ENCODE assay signal across 31 mouse cellular contexts in the genomic region with DNA sequence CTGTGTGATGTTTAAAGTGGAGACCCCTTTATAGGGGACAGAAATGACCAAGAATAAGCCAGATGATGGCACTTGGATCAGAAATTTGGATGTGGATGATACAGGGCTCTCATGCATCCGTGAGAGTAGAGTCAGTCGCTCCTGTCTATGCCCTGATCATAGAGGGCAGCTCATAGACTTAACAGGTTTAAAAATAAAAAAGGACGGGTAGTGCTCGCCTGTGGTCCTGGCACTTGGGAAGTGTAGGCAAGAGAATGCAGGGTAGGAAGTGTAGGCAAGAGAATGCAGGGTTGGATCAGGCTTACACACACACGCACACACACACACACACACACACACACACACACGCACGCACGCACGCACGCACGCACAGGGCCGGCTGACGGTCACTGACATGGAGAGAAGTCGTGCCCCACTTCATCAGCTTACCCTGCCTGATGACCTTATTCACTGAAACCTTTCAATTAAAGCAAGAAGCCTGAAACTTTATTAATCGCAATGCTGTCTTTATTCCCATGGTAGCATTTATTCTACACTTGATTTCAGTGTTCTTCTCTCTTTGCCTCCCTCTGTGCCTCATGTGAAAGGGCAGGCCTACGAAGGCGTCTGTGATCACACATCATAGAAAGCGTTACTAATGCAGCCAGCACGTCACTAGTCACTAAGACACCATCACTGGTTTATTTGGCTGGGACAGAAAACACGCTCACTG. TPM values are rescaled to one million over a fixed set of nuclear protein-coding genes. Genes with fewer than 3 reads are reported as not detected.
DNase-seq lines count a peak whose midpoint lies in the region; ATAC-seq lines count a peak whose summit lies in the region.
"Had no signal": no experiment of that assay in that cellular context is flagged by ENCODE, and none has a peak within 500 bp of the region (broad histone marks: within the 10 kb centered on the region; RNA-seq: fewer than 3 reads in every experiment).

No protein-coding gene starts in this region.

- peaks cover 27% of the 10 kb centered on the region for H3K4me1 ChIP-seq in heart, embryonic 11.5 days (ENCODE audit: control insufficient read depth, insufficient read depth, low read length)
- no peaks in the 10 kb centered on the region for H3K4me1 ChIP-seq in intestine, embryonic 14.5 days (replicated peaks; ENCODE audit: control insufficient read depth, insufficient read depth, low read length)
- H3K4me1 ChIP-seq in intestine, embryonic 15.5 days (replicated peaks) = no peaks in the 10 kb centered on the region
- H3K4me1 ChIP-seq in heart, embryonic 16.5 days (ENCODE audit: control insufficient read depth, insufficient read depth, low read length) = peaks cover 10% of the 10 kb centered on the region
- H3K4me1 ChIP-seq in midbrain, embryonic 14.5 days (ENCODE audit: control insufficient read depth, insufficient read depth, low read length) = no peaks in the 10 kb centered on the region
- no peaks in the 10 kb centered on the region; the same call in 1 of the 2 replicates for H3K4me1 ChIP-seq in forebrain, embryonic 12.5 days
- H3K4me1 ChIP-seq: embryonic facial prominence, embryonic 15.5 days; forebrain, embryonic 13.5 days; kidney, embryonic 15.5 days; liver, embryonic 15.5 days; neural tube, embryonic 12.5 days had no signal

- 0 out of 2 replicates have a peak, but pooled peaks cover 3% of the 10 kb centered on the region for H3K36me3 ChIP-seq in heart, embryonic 11.5 days (ENCODE audit: control insufficient read depth, insufficient read depth, low read length)
- H3K36me3 ChIP-seq in intestine, embryonic 14.5 days (ENCODE audit: control insufficient read depth, insufficient read depth, low read length) = peaks cover 16% of the 10 kb centered on the region
- peaks cover 3% of the 10 kb centered on the region; the same call in 1 of the 2 replicates for H3K36me3 ChIP-seq in intestine, embryonic 15.5 days
- H3K36me3 ChIP-seq in heart, embryonic 16.5 days (ENCODE audit: control insufficient read depth, insufficient read depth) = peaks cover 7% of the 10 kb centered on the region
- peaks cover 19% of the 10 kb centered on the region for H3K36me3 ChIP-seq in midbrain, embryonic 14.5 days (ENCODE audit: control insufficient read depth, insufficient read depth, low read length)
- H3K36me3 ChIP-seq in forebrain, embryonic 12.5 days (replicated peaks) = peaks cover 15% of the 10 kb centered on the region

- H3K9me3 ChIP-seq in heart, embryonic 11.5 days (replicated peaks; ENCODE audit: control insufficient read depth, low read length) = no peaks in the 10 kb centered on the region
- H3K9me3 ChIP-seq in intestine, embryonic 14.5 days (ENCODE audit: control insufficient read depth, low read length) = no peaks in the 10 kb centered on the region
- no peaks in the 10 kb centered on the region for H3K9me3 ChIP-seq in intestine, embryonic 15.5 days
- H3K9me3 ChIP-seq in heart, embryonic 16.5 days (replicated peaks; ENCODE audit: control insufficient read depth, low read length) = no peaks in the 10 kb centered on the region
- no peaks in the 10 kb centered on the region for H3K9me3 ChIP-seq in midbrain, embryonic 14.5 days (ENCODE audit: control insufficient read depth, low read length)
- H3K9me3 ChIP-seq in forebrain, embryonic 12.5 days = no peaks in the 10 kb centered on the region
- H3K9me3 ChIP-seq: embryonic facial prominence, embryonic 10.5 days; embryonic facial prominence, embryonic 15.5 days; forebrain, embryonic 13.5 days; kidney, embryonic 15.5 days; limb, embryonic 12.5 days; liver, embryonic 15.5 days; neural tube, embryonic 12.5 days had no signal

- 0 out of 2 replicates have a peak overlapping the region, but pooled peaks have one; percentile 34 for H3K9ac ChIP-seq in heart, embryonic 11.5 days (ENCODE audit: low read depth, low read length)
- H3K9ac ChIP-seq in intestine, embryonic 14.5 days (ENCODE audit: low read length) = no peak overlapping the region
- no peak overlapping the region for H3K9ac ChIP-seq in intestine, embryonic 15.5 days
- H3K9ac ChIP-seq in heart, embryonic 16.5 days (ENCODE audit: low read length) = no peak overlapping the region
- no peak overlapping the region for H3K9ac ChIP-seq in midbrain, embryonic 14.5 days (replicated peaks; ENCODE audit: low read length)
- H3K9ac ChIP-seq in forebrain, embryonic 12.5 days = no peak overlapping the region
- H3K9ac ChIP-seq: embryonic facial prominence, embryonic 15.5 days; forebrain, embryonic 13.5 days; hindbrain, embryonic 14.5 days; kidney, embryonic 15.5 days; limb, embryonic 12.5 days; liver, embryonic 15.5 days; lung, embryonic 14.5 days; neural tube, embryonic 12.5 days had no signal

- intact Hi-C loops in heart, postnatal 10 days (cut with DNase I) = no loop called here

- no peak for ATAC-seq in heart, embryonic 11.5 days (replicated peaks; ENCODE audit: insufficient number of reproducible peaks, low FRiP score, low TSS enrichment)
- no peak for ATAC-seq in intestine, embryonic 14.5 days (replicated peaks; ENCODE audit: low FRiP score, low TSS enrichment, low read depth)
- ATAC-seq in intestine, embryonic 15.5 days = no peak
- peak; percentile 69 for ATAC-seq in heart, embryonic 16.5 days (replicated peaks; ENCODE audit: extremely low read depth, insufficient read depth, low FRiP score)
- no peak for ATAC-seq in midbrain, embryonic 14.5 days (ENCODE audit: low FRiP score, low TSS enrichment)
- no peak for ATAC-seq in forebrain, embryonic 12.5 days (ENCODE audit: low FRiP score)
- ATAC-seq: forebrain, embryonic 13.5 days had no signal

- peak overlapping the region; percentile 57 for H3K27ac ChIP-seq in heart, embryonic 11.5 days (ENCODE audit: low read depth, low read length)
- H3K27ac ChIP-seq in intestine, embryonic 14.5 days (ENCODE audit: low read depth) = no peak overlapping the region
- no peak overlapping the region for H3K27ac ChIP-seq in intestine, embryonic 15.5 days
- H3K27ac ChIP-seq in heart, embryonic 16.5 days (ENCODE audit: low read length) = peak overlapping the region; percentile 68
- no peak overlapping the region for H3K27ac ChIP-seq in midbrain, embryonic 14.5 days (replicated peaks; ENCODE audit: low read depth, low read length)
- H3K27ac ChIP-seq in forebrain, embryonic 12.5 days = no peak overlapping the region
- H3K27ac ChIP-seq: embryonic facial prominence, embryonic 10.5 days; embryonic facial prominence, embryonic 15.5 days; forebrain, embryonic 13.5 days; hindbrain, embryonic 14.5 days; kidney, embryonic 15.5 days; left cerebral cortex, adult 2 months; limb, embryonic 12.5 days; liver, embryonic 15.5 days; neural tube, embryonic 12.5 days had no signal

- no peak overlapping the region for H3K4me3 ChIP-seq in heart, embryonic 11.5 days (ENCODE audit: low read depth, low read length)
- H3K4me3 ChIP-seq in intestine, embryonic 14.5 days (ENCODE audit: low read depth, low read length) = no peak overlapping the region
- H3K4me3 ChIP-seq in intestine, embryonic 15.5 days (replicated peaks) = no peak overlapping the region
- no peak overlapping the region for H3K4me3 ChIP-seq in heart, embryonic 16.5 days (ENCODE audit: low read length)
- H3K4me3 ChIP-seq in midbrain, embryonic 14.5 days (replicated peaks; ENCODE audit: low read depth, low read length) = no peak overlapping the region
- no peak overlapping the region for H3K4me3 ChIP-seq in forebrain, embryonic 12.5 days (replicated peaks)
- H3K4me3 ChIP-seq: embryonic facial prominence, embryonic 10.5 days; embryonic facial prominence, embryonic 15.5 days; forebrain, embryonic 13.5 days; kidney, embryonic 15.5 days; left cerebral cortex, adult 2 months; limb, embryonic 12.5 days; liver, embryonic 15.5 days; myocyte; neural tube, embryonic 12.5 days had no signal

- no peaks in the 10 kb centered on the region for H3K27me3 ChIP-seq in heart, embryonic 11.5 days (ENCODE audit: control insufficient read depth, insufficient read depth, low read length)
- no peaks in the 10 kb centered on the region for H3K27me3 ChIP-seq in intestine, embryonic 14.5 days (replicated peaks; ENCODE audit: control insufficient read depth, insufficient read depth, low read length)
- no peaks in the 10 kb centered on the region for H3K27me3 ChIP-seq in intestine, embryonic 15.5 days (replicated peaks)
- H3K27me3 ChIP-seq in heart, embryonic 16.5 days (ENCODE audit: control insufficient read depth, insufficient read depth, low read length) = no peaks in the 10 kb centered on the region
- H3K27me3 ChIP-seq in midbrain, embryonic 14.5 days (ENCODE audit: control insufficient read depth, insufficient read depth, low read length) = no peaks in the 10 kb centered on the region
- H3K27me3 ChIP-seq in forebrain, embryonic 12.5 days = peaks cover 9% of the 10 kb centered on the region
- H3K27me3 ChIP-seq: embryonic facial prominence, embryonic 15.5 days; forebrain, embryonic 13.5 days had no signal

- H3K4me2 ChIP-seq in heart, embryonic 11.5 days = no peak overlapping the region; the same call in 1 of the 2 replicates
- no peak overlapping the region for H3K4me2 ChIP-seq in intestine, embryonic 14.5 days (ENCODE audit: low read length)
- H3K4me2 ChIP-seq in intestine, embryonic 15.5 days (replicated peaks) = no peak overlapping the region
- H3K4me2 ChIP-seq in heart, embryonic 16.5 days (ENCODE audit: low read depth, low read length) = no peak overlapping the region
- no peak overlapping the region for H3K4me2 ChIP-seq in midbrain, embryonic 14.5 days (ENCODE audit: low read length)
- H3K4me2 ChIP-seq in forebrain, embryonic 12.5 days = no peak overlapping the region
- H3K4me2 ChIP-seq: embryonic facial prominence, embryonic 15.5 days; forebrain, embryonic 13.5 days; hindbrain, embryonic 14.5 days; kidney, embryonic 15.5 days; limb, embryonic 12.5 days; liver, embryonic 15.5 days; lung, embryonic 14.5 days; neural tube, embryonic 12.5 days had no signal

- WGBS in heart, embryonic 11.5 days (ENCODE audit: insufficient replicate concordance) = 71% methylated on average over 20 of the region's 20 CpGs
- 93% methylated on average over 20 of the region's 20 CpGs for WGBS in intestine, embryonic 14.5 days
- WGBS in intestine, embryonic 15.5 days = 86% methylated on average over 20 of the region's 20 CpGs
- WGBS in heart, embryonic 16.5 days = 62% methylated on average over 20 of the region's 20 CpGs
- 67% methylated on average over 20 of the region's 20 CpGs for WGBS in midbrain, embryonic 14.5 days
- 90% methylated on average over 20 of the region's 20 CpGs for WGBS in forebrain, embryonic 12.5 days

- DNase-seq in heart, postnatal 10 days = no peak
- DNase-seq in intestine, embryonic 14.5 days (ENCODE audit: low spot score) = peak; percentile 34
- peak; percentile 36 for DNase-seq in midbrain, embryonic 14.5 days
- DNase-seq: adrenal gland, postnatal 25 days; B cell, adult 2 months; cerebellum, adult 18-20 months; cerebellum, postnatal 10 days; gastrocnemius, postnatal 10 days; kidney, adult 18-20 months; kidney, postnatal 25 days; lung, embryonic 14.5 days; lung, postnatal 14 days; right cerebral cortex, adult 18-20 months; spleen, adult 18-20 months; thymus, postnatal 25 days had no signal

RNA-seq across cellular contexts. Expression of a gene that starts 7.0 kb away (rescaled TPM):
- polyA plus RNA-seq in heart, embryonic 11.5 days (2014; fragmentation: Nextera tagmentation; extraction: Ambion mirVana) = 165 and 210 TPM in 2 replicates
- 100 to 1,000 TPM; 284 to 289 TPM for total RNA-seq in heart, postnatal 10 days (2021)
- 26.8 and 29.4 TPM in 2 replicates for polyA plus RNA-seq in intestine, embryonic 14.5 days (2014; fragmentation: Nextera tagmentation; extraction: Ambion mirVana)
- polyA plus RNA-seq in intestine, embryonic 15.5 days (2015; fragmentation: Nextera tagmentation; extraction: Ambion mirVana) = 23.3 and 31.2 TPM in 2 replicates
- polyA plus RNA-seq in heart, embryonic 16.5 days (2015; fragmentation: Nextera tagmentation; extraction: Ambion mirVana) = 224 and 231 TPM in 2 replicates
- 1.7 and 2.2 TPM in 2 replicates for polyA plus RNA-seq in midbrain, embryonic 14.5 days (2014; fragmentation: Nextera tagmentation; extraction: Ambion mirVana)
- 3.4 and 6.3 TPM in 2 replicates for polyA plus RNA-seq in forebrain, embryonic 12.5 days (2016; fragmentation: Nextera tagmentation; extraction: Ambion mirVana)
- total RNA-seq: granulocyte monocyte progenitor cell, adult 5-6 weeks had no signal
- polyA plus RNA-seq: liver, adult 2 months had no signal

Comparison
In these comparisons a context has a peak if more than half of its experiments do, and no peak if none do; other contexts are left out.
1. H3K27ac ChIP-seq: peak in heart, embryonic 11.5 days (single experiment) and heart, embryonic 16.5 days (single experiment); none in intestine, embryonic 14.5 days (single experiment), intestine, embryonic 15.5 days (single experiment), midbrain, embryonic 14.5 days (single experiment) and forebrain, embryonic 12.5 days (single experiment).
2. DNase-seq: peak in intestine, embryonic 14.5 days (single experiment) and midbrain, embryonic 14.5 days (single experiment); none in heart, postnatal 10 days (0 of 2).